Mouse (Mus musculus) G1E-ER4 (cell line): ENCODE results near the gene Acot12. TPM values are rescaled to one million over a fixed set of nuclear protein-coding genes. Genes with fewer than 3 reads are reported as not detected.

Experiments used
- GATA1 ChIP-seq: IDR thresholded peaks from one replicate; pipeline ENCODE4 v1.8.0; 2012; ENCODE audit warnings: low read length, inconsistent platforms
- polyA plus RNA-seq: library from polyadenylated mRNA; stranded (reverse); fragments of >175 nt; gene quantifications from 2 replicates; pipeline ENCODE4 v1.2.3, GENCODE M21; 2012

Acot12 gene
- polyA plus RNA-seq, 1 experiment = not detected

DNA sequence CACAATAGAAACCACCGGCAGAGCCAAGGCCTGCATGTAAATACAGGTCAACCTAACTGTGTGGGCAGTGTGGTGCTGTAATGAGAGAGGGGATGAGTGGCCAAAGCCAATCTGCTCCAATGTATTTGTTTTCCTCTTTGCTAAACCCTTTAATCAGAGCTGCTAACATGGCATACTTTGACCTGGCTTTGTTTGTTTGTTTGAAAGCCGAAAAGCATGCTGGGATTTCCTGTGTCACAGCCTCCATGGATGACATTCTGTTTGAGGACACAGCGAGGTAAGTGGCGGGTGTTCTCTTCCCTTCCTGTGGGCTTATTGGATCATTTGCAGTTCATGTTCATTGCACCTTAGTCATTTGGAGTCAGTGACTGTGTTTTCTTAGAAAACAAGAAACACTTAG is 8.7 kb downstream of the Acot12 start:
- no peak for TF ChIP-seq GATA1

DNA sequence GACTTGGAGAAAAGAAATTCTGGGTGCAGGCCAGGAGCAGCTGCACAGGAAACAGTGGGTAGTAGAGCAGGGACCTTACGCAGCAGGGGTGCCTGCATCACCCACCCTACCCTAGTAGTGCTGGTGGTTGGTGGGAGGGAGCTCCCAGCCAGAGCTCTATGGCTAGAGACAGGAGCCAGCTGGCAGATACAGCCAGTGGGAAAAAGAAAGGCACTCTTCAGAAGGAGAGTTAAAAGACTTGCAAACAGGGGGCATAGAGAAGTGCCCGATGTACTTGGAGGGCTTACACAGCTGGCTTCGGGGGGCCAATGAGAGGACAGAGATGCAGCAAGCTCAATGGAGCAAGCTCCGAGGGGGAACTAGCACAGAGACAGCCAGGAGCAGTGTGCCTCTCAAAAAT is 12.4 kb downstream of the Acot12 start:
- TF ChIP-seq GATA1 = no peak

DNA sequence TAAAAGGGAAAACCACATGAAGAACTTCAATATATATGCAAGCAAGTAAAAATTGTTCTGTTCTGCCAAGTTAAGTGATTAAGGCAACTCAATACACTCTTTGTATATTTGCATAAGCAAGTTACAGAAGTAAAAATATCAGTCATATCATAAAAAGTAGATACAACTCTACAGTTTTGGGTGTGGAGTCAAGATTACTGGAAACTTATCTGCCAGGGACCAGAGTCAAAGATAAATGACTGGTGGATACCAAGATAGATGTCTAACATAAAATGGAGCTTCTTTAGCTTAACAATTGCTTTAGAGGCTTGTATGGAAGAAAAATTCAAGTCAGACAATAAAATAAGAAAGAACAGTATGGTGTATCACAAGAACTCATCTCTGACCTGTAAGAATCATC is 13.4 kb downstream of the Acot12 start:
- no peak for TF ChIP-seq GATA1

DNA sequence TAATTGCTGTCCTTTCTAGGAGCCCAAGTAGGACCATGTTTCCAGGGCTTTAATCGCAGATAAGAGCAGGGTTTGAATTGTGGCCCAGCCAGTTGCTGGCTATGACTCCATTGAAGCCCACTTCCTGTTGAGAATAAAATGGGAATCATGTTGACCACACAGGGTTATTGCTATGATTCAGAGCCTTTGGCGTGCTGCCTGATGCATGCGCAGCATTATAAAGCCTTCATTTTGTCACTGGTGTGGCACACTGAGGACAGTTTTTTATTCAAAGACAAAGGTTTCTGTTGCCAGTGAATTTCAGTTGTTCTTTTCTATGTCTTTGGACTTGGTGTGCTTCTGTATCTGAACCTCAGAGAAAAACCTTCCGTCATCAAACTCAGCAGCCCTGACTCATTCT is 14.9 kb downstream of the Acot12 start:
- no peak for TF ChIP-seq GATA1

DNA sequence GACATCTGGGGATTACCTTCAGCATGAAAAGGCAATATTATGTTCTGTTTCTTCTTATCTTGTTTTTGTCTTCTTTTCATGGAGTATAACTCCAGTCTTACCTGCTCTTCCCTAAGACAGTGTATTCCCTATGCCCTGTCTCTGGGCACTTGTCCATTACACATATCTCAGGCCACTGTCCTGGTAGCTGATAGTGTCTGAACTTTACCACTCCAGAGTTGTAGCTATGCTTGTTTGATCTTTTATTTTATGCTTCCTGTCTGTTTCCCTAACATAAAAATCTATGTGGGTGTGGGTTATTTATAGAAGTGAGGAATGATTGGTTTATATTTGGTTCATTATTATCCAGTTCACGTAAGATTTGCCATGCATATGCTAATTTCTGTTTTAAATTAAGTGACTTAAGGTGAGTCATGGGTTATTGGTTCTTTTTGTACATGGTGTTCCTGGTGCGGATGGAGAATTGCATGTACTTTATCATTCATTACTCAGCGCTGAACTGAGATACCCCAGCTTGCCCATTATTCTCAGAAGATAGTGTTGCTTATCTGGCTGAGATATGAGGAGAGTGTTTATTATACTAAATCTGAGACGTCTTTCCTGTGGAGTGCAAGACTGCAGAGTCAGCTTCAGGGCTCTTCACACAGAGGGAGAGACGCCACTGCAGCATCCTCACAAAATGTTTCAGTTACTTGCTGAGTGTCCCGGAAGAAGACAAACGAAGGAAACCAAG is 17.2 kb downstream of the Acot12 start:
- TF ChIP-seq GATA1 = no peak

DNA sequence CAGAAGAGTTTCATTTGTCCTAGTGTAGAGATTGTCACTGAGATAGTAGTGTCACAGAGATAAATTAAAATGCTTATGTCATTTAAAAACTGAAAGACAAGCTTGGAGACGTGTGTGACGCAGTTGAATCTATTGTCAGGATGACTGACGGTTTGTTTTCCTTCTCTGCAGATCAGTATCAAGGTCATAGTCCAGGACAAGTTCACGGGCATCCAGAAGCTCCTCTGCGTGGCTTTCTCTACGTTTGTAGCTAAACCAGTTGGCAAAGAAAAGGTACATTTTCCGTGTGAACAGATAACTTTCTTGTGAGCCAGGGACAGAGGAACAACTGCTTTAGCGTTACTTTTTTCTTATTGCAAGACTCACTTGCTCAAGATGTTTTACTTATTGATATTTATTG is 18.5 kb downstream of the Acot12 start:
- TF ChIP-seq GATA1 = no peak

DNA sequence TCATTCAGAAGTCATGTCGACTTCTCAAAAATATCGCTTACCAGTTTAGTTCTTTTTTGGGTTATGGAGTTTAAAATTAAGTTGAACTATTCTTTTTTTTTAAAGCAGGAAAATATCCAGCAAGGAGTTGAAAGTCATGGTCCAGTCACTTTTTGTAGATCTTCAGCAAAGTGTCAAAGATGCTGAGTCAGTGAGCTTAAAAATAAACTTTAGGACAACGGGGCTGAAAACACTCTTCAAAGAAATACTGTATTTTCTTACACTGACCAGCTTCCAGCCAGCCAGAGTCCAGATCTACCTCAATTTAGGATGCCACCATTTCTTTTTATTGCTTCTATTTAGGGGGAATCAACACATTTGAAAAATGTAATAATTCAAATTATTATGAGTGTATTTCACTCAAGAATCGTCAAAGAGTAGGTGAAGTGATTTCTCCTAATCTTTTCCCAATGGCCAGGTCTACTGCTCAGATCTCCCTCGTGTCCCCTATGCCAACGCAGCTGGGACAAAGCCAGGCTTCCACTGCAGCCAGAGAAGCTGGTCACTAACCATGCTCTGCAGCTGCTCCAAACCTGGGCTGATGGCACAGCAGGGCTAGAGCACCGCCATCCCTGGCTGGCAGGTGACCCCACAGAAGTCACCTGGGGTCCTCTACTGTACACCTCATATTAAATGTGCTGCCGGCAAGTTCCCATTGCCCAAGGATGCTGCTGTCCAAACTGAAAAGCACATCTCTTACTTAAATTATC is 19.2 kb downstream of the Acot12 start:
- TF ChIP-seq GATA1 = no peak

DNA sequence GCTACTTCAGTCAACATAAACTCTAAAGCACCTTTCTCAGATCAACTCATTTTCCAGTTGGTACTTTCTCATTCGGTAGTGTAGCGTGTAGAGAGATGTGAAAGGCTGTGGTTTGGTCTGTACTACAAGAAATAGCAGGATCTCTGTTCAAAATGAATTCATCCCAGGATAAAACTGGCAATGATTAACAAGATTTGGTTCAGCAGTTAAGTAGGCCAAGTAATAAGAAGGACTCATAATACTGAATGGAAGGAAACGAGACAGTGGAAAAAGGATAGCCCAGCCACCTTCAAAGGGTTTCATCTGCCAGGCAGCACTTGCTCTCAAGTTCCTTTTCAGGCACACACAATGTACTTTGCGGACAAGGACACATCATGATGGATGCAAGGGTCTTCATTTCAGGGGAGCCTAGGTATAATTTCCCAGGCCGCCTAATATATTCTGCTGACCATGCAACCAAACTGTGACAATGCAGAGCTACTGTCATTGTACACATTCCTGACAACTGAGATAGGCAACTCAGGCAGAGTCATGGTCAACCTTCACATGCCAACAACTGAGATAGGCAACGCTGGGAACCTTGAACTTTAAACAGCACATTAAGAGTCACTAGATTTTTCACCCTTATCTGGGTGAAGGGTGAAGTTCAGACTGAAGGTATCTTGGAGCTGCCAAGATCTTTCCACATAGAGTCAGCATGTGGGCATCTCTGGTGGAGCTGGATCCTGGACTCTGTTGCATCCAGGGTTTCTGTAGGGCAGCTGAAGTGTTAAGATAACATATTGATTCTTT is 20.5 kb downstream of the Acot12 start:
- TF ChIP-seq GATA1 = no peak

DNA sequence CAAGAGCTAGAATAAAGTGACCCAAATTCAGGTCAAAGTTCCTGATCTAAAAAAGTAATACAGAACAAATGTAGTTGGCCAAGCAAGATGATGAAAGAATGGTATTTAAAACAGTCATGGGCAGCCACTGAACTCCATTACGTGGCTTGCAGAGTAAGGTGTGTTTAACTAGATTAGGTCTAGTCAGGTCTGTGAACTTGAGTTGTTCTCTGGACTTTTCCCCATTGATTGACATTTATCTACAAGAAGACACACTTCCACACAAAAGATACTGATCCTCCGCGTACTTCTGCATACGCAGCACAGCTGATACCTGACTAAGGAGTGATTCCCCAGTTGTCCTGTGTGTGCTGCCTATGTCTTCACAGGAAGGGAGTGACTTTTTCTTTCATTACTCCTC is 24.3 kb downstream of the Acot12 start:
- no peak for TF ChIP-seq GATA1

DNA sequence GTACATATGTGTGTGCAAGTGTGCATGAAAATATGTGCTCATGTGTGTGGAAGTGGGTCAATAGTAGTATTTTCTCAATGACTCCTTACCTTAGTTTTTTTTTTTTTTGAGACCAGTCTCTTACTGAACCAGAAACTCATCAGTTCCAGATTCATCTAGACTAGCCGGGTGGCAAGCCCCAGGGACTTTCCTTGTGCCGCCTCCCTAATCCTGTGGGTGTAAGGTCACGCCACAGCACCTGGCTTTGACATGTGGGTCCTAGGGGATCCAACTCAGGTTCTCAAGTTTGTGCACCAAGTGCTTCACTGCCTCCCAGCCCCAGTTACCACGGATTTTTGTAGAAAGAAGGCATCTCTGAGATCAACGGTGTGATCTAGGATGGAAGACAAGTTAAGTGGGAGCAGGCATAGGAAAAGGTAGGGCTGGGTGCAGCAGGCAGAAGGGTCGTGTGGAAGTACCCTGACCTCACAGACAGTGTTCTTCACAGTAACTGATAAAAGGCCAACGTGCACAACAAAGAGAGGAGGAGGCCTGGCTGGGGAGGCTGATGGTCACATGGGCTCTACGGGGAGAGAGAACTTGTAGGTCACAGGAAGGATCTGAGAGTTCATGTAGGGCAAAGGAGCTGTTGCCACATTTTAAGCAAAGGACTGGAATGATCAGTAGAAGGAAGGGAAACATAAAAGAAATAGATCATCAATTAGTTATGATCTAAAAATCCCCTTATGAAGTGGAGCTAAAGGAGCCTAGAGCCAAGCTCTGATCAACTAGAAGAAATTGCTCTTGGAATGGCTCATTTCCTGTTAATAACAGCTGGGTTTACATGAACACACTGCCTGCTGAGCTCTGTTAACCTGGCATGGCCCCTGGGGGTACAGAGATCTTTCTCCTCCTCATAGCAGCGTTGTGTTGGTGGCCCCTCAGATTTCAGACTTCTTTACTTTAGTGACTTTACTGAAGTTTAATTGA is 27.7 kb downstream of the Acot12 start:
- TF ChIP-seq GATA1 = no peak

DNA sequence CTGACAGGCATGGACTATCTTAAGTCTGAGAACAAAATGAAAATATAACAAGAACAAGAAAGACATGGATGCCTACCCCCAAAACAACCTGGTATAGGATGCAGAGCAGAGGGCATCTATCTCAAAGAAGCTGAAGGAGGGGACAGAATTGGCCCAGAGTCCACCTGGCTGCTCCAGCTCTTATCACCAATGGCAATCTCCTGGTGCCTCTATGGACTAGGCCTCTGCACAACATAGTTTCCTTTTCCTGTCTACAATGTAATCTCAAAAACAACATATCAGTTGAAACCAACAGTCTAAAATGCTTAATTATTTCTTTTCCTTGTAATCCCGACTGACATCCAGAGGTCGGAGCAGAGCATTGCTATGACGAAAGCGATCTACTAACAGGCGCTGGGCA is 36.8 kb downstream of the Acot12 start:
- TF ChIP-seq GATA1 = no peak

DNA sequence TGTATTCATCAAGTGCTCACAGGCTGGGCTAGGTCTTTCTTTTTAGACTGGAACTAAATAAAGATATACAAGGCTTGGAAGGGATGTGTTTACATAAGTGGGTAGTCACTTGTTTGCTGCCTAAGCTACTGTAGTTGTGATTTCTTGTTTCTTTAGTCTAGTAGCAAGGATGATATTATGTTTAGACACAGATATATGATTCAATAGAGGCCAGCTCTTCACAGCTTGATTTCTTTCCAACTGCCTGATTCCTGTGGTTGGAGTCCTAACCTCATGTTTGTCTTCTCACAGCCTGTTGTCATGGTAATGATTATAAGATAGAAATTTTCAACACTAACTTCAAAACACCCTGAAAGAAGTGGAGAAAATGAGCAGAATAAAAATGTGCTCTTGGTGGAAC is 38.6 kb downstream of the Acot12 start:
- TF ChIP-seq GATA1 = no peak

DNA sequence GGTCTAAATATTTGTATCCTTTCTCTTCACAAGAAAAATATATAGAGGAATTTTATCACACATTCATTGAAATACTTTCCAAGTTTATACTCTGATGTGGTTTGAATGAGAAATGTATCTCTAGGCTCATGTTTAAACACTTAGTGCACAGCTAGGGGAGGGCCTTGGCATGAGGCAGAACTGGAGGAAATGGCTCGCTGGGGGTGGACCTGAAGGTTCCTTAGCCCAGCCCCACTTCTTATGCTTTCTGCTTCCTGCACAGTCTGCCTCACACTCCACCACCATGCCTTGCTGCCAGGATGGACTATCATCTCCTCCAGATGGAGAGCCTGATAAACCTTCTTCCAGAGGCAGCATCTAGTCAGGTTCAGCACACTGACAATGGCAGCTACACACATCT is 50.7 kb downstream of the Acot12 start:
- no peak for TF ChIP-seq GATA1

DNA sequence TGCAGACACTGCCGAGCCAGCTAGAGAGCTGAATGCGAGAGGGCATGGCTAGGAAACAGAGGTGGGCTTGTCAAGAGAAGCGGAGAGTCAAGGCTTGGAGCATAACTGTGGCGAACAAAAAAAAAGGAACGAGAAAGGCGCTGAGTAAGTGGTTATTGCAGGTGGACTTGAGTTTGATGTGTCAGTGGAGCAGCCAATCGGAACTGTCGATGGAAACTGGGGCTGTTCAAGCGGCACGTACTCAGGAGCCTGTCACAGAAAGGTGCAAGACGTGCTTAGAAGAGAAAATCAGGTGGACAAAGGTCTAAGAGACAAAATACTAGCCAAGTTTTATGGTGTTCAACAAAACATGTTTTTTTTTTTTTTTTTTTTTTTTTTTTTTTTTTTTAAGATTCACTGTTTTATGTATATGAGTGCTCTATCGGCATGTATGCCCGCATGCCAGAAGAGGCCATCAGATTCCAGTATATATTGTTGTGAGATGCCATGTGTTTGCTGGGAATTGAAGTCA is 53.7 kb downstream of the Acot12 start:
- no peak for TF ChIP-seq GATA1

DNA sequence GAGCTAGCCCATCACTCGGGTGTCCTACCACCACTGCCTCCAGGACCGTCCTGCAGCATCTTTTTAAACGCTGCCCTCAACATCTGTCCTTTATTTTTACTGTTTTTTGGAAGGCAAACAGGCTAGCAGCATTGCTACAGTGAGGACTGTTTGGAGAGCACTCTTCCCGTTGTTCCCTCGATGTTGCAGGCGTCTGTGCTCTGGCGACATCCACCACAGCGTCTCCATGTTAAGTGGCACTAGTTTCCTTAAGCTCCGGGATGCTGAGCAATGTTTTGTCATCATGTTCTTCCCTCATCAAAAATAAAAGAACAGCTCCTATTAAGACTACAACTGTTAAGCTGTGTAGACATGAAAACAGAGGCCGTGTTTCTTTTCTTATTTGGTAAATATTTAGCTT is 54.3 kb downstream of the Acot12 start:
- TF ChIP-seq GATA1 = no peak
